Mouse (Mus musculus): Measurements from ENCODE around the gene Crk.

DNA sequence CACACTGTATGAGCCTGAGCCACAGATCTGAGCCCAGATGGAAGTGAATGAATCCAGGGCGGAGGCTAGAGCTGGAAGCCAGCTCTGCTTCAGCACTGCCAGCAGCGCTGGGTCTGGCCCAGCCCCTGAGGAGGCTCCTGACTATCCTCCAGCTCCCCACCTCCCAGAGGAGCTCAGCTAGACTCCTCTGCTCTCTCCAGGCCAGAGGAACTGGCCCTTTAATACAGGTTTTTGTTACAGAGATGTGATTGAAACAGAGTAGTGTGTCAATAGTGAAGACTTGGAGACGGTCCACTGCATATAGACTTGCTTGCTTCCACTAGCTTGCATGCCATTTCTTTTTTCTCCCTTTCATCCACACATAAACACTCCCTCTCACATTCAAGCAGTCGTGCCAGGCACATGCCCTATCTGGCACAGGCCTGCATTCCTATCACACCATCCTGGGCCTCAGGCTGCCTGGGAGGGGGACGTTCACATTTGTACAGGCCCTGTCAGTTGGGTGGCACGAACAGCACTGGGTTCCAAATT, 31.3 kb upstream of the Crk start:
- TF ChIP-seq CTCF (IDR thresholded peaks at IDR 0.05; ENCODE audit: low read depth) (no peak), EP300 (IDR thresholded peaks at IDR 0.05; ENCODE audit: low read depth) (no peak)

Data from liver, postnatal 0 days (tissue).